Mouse (Mus musculus): ENCODE data around the gene Foxj3. TPM values are rescaled to one million over a fixed set of nuclear protein-coding genes. Genes with fewer than 3 reads are reported as not detected.
"Not testable (repeated sequence)": the region's sequence is repeated elsewhere in the genome, so short reads cannot be mapped to it uniquely, and the experiment has no call there.

Foxj3 gene
- polyA plus RNA-seq (2021): 16.7 TPM

DNA sequence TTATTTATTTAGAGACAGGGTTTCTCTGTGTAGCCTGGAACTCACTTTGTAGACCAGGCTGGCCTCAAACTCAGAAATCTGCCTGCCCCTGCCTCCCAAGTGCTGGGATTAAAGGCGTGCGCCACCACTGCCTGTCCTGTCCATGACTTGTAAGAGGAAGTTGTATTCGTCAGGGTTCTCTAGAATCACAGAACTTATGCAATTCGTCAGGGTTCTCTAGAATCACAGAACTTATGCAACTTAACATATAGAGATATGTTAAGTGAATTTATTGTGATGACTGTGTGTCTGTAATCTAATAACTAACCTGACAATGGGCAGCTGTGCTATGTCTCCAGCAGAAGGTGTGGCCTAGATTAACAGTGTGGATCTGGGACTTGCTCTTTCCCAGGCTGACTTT lies at the start of gene Foxj3:
Foxj3 (plus strand) TSS at position 390 of the 400 bp plus-strand sequence.
- POLR2A ChIA-PET; CTCF ChIA-PET; DNase-seq (ENCODE audit: low read depth, low spot score); H3K27me3 ChIP-seq; ATAC-seq: not testable (repeated sequence)
- in situ Hi-C loops (cut with MboI; ENCODE audit: low pct_unique_long_range_greater_than_20kb): loop anchor here (10.0 kb wide), 1 partner anchor 292 kb away; no protein-coding TSS in a partner anchor

DNA sequence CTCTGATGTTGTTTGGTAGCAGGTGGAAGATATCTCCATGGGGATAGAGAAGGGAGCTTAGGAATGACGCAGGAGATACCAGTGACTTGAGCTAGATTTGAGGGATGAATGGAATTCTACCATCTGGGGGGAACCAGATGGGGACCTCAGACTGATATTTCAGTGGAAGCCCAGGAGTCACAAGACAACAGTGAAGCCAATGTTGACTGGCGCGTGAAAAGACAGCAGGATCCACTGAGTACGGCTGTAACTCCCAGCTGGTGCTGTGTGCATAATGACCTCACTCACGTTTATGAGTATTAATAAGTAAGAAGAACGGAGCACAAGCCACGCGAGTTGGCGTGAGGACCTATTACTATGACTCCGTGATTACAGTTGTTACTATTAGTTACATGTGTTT lies 47.1 kb upstream of the Foxj3 start:
- in situ Hi-C loops (cut with MboI; ENCODE audit: low pct_unique_long_range_greater_than_20kb): no loop called here
- POLR2A ChIA-PET: no interaction called here

DNA sequence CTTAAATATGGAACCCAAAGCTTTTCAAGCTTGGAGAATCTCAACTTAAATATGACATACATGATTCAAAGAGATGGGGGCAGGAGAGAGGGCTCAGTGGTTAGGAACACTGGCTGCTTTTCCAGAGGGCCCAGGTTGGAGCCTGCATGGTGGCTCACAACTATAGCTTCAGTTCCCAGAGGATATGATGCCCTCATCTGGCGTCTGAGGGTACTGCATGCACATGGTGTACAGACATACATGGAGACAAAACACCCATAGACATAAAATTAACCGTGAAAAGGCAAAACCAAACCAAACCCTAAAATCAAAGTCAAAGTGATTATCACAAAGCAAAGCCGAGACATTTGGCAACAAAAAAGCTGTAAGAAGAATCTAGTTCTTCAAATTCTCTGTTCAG lies 46.0 kb upstream of the Foxj3 start:
- TF ChIP-seq CTCF (IDR thresholded peaks at IDR 0.05): peak; percentile 54
- ChIA-PET CTCF (interaction anchor here (1.6 kb wide), 1 partner anchor 41 kb away, joined by 4 read pairs; no protein-coding TSS in a partner anchor), POLR2A (no interaction called here)
- no peak for DNase-seq (ENCODE audit: low read depth, low spot score)
- H3K27me3 ChIP-seq: no peaks in the 10 kb centered on the region
- in situ Hi-C loops (cut with MboI; ENCODE audit: low pct_unique_long_range_greater_than_20kb): no loop called here
- ATAC-seq: no peak

More for the DNA sequence above, 47.1 kb upstream of the Foxj3 start:
- no peak for DNase-seq (ENCODE audit: low read depth, low spot score)
- no peak for ATAC-seq
- CTCF ChIA-PET: interaction anchor here (1.7 kb wide), 1 partner anchor 13 kb away, joined by 5 read pairs; no protein-coding TSS in a partner anchor
- H3K27me3 ChIP-seq: no peaks in the 10 kb centered on the region
- no peak for TF ChIP-seq CTCF (IDR thresholded peaks at IDR 0.05)

DNA sequence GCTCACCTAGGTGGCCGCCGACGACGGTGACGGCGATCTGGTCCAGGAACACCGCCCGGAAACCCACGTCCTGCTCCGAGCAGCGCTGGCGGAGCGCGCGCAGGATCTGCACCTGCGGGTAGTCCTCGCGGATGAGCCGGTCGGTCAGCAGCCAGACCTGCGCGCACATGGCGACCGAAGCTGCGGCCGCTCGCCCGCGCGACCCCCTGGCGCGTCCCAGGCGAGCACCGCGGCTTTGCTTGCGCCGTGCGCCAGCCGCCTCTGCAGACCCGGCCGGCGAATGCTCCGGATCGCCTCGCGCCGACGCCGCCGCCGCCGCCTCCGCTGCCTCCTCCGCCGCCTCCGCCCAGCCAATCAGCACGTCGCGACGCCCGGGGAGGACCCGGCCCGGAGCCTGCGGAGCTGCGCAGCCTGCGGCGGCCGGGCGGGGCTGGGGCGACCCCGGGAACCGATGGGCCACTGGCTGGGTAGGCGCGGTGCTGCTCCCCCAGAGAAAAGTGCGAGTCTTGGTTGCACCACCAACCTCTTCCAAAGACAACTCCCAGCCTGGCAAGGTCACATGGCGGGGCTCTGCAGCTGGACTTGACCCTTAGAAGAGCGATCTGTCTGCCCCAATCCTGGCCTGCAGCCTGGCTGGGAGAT lies 44.4 kb upstream of the Foxj3 start, which contains the start of gene Rimkla:
Rimkla (minus strand) TSS at position 338 of the 642 bp plus-strand sequence.
- no peaks in the 10 kb centered on the region for H3K27me3 ChIP-seq
- ChIA-PET CTCF (no interaction called here), POLR2A (no interaction called here)
- no peak for TF ChIP-seq CTCF (IDR thresholded peaks at IDR 0.05)
- in situ Hi-C loops (cut with MboI; ENCODE audit: low pct_unique_long_range_greater_than_20kb): no loop called here
- DNase-seq (ENCODE audit: low read depth, low spot score) (no peak), ATAC-seq (no peak)

DNA sequence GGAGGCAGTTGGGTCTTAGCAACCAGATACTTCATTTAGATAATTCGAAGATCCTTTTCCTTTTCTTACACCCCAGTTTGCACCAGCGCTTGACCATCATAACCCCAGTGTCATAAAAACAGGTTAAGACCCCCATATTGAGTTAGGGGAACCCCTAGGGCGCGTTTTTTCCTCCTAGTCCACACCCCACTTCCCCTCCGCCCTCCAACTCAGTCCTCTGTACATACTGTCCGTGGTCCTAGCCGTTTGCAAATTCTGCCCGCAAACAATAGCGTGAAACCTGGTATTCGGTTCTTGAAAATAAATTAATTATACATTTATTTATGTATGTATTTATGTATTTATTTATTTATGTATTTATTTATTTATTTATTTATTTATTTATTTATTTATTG lies 43.9 kb upstream of the Foxj3 start:
- no peak for DNase-seq (ENCODE audit: low read depth, low spot score)
- no peaks in the 10 kb centered on the region for H3K27me3 ChIP-seq
- in situ Hi-C loops (cut with MboI; ENCODE audit: low pct_unique_long_range_greater_than_20kb): no loop called here
- ChIA-PET POLR2A (no interaction called here), CTCF (no interaction called here)
- TF ChIP-seq CTCF (IDR thresholded peaks at IDR 0.05): no peak
- ATAC-seq: no peak

DNA sequence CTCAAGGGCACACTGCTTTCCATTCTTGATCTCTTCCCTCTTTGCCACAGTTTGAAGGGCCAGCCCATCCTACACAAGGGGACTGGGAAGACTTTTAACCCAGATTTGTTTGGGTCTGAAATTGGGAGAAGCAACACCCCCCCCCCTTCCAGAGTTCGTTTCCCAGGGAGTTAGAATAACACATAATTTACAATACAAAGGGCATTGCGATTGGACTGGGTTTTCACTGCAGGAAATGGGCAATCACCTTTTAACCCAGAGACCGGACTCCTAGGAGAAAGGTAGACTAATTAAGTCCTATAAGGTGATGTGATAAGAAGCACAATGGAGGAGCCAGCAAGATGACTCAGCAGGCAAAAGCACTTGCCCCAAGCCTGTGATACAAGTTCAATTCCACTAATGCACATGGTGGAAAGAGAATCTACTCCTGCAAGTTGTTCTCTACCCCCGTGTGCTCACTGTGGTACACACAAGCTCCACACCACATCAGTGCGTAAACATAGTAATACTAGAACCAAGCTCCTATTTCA lies 38.4 kb upstream of the Foxj3 start:
- H3K27me3 ChIP-seq: peaks cover 8% of the 10 kb centered on the region
- POLR2A ChIA-PET: no interaction called here
- ATAC-seq (no peak), DNase-seq (ENCODE audit: low read depth, low spot score) (no peak)
- in situ Hi-C loops (cut with MboI; ENCODE audit: low pct_unique_long_range_greater_than_20kb): no loop called here
- no peak for TF ChIP-seq CTCF (IDR thresholded peaks at IDR 0.05)
- CTCF ChIA-PET: interaction anchor here (1.0 kb wide), 1 partner anchor 22 kb away, joined by 3 read pairs; no protein-coding TSS in a partner anchor

DNA sequence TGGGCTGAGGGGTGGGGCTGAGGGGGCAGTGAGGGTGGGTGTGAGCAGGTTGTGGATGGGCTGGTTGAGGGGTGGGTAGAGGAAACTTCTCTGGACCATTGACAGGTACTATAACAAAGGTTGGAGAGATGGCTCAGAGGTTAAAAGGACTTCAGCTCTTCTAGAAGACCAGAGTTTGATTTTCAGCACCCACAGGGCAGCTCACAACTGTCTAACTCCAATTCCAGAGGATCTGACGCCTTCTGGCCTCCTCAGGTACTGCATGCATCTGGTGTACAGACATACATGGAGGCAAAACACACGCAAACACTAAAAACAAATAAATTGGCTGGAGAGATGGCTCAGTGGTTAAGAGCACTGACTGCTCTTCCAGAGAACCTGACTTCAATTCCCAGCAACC lies 25.2 kb upstream of the Foxj3 start:
- DNase-seq (ENCODE audit: low read depth, low spot score): no peak

DNA sequence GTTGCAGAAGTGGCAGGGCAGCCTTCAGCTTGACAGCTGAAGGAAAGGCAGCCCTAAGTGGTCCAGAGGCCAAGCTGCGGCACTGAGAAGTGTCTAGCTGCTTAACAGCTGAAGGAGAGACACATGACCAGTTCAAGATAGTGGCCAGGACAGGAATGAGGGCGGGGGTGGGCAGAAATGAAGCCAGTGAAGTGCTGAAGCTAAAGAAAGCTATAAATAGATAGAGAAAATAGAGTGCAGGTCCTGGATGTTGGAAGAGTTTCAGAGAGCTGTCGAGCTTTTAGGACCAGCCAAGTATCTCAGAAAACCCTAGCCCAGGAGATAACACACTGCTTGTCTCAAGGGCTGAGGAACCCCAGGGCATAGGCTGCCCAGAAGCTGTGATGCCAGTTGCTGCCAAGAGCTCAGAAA lies 24.1 kb upstream of the Foxj3 start:
- in situ Hi-C loops (cut with MboI; ENCODE audit: low pct_unique_long_range_greater_than_20kb): no loop called here
- CTCF ChIA-PET: interaction anchor here (0.8 to 0.9 kb wide), 2 partner anchors 49 to 82 kb away, joined by 3 read pairs; no protein-coding TSS in a partner anchor
- DNase-seq (ENCODE audit: low read depth, low spot score) (no peak), ATAC-seq (no peak)
- TF ChIP-seq CTCF (IDR thresholded peaks at IDR 0.05): no peak
- POLR2A ChIA-PET: no interaction called here
- peaks cover 2% of the 10 kb centered on the region for H3K27me3 ChIP-seq

More for the DNA sequence above, 25.2 kb upstream of the Foxj3 start:
- TF ChIP-seq CTCF (IDR thresholded peaks at IDR 0.05): peak; percentile 10
- no peak for ATAC-seq
- in situ Hi-C loops (cut with MboI; ENCODE audit: low pct_unique_long_range_greater_than_20kb): no loop called here
- ChIA-PET CTCF (no interaction called here), POLR2A (no interaction called here)
- H3K27me3 ChIP-seq: peaks cover 2% of the 10 kb centered on the region

DNA sequence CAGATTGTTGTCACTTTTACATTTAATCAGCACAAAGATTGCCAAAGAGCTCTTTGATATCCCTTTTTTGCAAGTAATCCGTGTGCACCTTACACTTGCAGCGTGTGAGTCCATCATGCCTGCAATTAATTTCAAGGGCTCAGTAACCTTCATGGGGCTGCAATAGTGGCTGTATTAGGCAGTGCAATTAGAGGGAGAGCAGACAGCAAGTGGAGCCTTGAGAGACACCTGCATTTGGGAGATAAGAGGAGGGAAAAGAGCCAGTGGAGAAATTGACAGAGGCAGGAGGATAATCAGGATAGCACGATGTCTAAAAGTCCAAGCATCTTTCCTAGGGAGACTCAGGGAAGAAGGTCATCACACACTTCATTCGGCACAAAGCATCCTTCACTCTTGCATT lies 13.2 kb upstream of the Foxj3 start:
- DNase-seq (ENCODE audit: low read depth, low spot score): no peak
- no peak for ATAC-seq
- no peak for TF ChIP-seq CTCF (IDR thresholded peaks at IDR 0.05)
- ChIA-PET CTCF (no interaction called here), POLR2A (no interaction called here)
- in situ Hi-C loops (cut with MboI; ENCODE audit: low pct_unique_long_range_greater_than_20kb): loop anchor here (10.0 kb wide), 1 partner anchor 89 kb away; no protein-coding TSS in a partner anchor
- peaks cover 12% of the 10 kb centered on the region for H3K27me3 ChIP-seq

DNA sequence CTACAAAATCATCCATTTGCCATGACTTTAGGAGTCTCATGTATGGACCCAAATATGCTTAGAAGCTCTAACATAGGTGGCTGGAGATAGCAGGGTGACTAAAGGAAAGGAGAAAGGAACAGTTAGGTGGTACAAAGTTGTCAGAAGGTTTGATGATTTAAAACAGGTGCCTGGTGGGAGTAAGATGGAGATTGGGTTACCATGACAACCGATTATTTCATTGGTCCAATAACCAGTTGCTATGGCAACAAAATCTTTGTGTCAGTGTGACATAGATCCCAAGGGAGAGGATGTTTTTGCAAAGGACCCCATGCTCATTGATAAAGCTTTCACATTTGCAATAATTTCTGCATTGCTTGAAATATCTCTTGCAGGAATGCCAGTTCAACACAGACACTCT lies 12.8 kb upstream of the Foxj3 start:
- in situ Hi-C loops (cut with MboI; ENCODE audit: low pct_unique_long_range_greater_than_20kb): loop anchor here (10.0 kb wide), 1 partner anchor 89 kb away; no protein-coding TSS in a partner anchor
- ATAC-seq: no peak
- ChIA-PET CTCF (no interaction called here), POLR2A (no interaction called here)
- no peak for TF ChIP-seq CTCF (IDR thresholded peaks at IDR 0.05)
- H3K27me3 ChIP-seq: peaks cover 12% of the 10 kb centered on the region
- no peak for DNase-seq (ENCODE audit: low read depth, low spot score)

DNA sequence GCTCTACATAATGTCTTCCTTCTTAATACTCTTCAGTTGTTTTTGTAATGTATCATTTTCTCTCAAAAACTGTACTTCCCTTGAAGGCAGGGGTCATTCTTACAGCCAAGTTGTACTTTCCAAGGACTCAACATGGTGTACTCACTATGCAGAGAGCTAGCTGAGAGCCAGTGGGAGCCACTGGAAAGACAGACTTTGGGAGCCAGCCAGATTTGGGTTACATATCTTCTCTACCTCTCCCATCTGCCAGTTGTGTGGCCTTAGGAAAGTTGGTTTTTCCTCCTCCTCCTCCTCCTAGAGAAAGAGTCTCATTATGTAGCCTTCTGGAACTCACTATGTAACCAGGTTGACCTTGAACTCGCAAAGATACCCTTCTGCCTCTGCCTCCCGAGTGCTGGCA lies 12.3 kb upstream of the Foxj3 start:
- in situ Hi-C loops (cut with MboI; ENCODE audit: low pct_unique_long_range_greater_than_20kb): loop anchor here (10.0 kb wide), 1 partner anchor 90 kb away; no protein-coding TSS in a partner anchor
- DNase-seq (ENCODE audit: low read depth, low spot score) (no peak), ATAC-seq (no peak)
- POLR2A ChIA-PET: no interaction called here
- no peak for TF ChIP-seq CTCF (IDR thresholded peaks at IDR 0.05)
- H3K27me3 ChIP-seq: peaks cover 9% of the 10 kb centered on the region
- CTCF ChIA-PET: no interaction called here
